Mouse (Mus musculus): ENCODE results near the gene Cdk19. TPM values are rescaled to one million over a fixed set of nuclear protein-coding genes. Genes with fewer than 3 reads are reported as not detected.

Cdk19 gene
- total and polyA plus RNA-seq, 3 experiments = 2.8 to 8.2 TPM; not detected in 1

- no peaks in the 10 kb centered on the region for H3K36me3 ChIP-seq (ENCODE audit: control insufficient read depth in 1 of 2, insufficient read depth in 2 of 2, low read length in 2 of 2)
- H3K27ac ChIP-seq (ENCODE audit: control insufficient read depth, low read depth, low read length) = no peak overlapping the region
- no peaks in the 10 kb centered on the region for H3K9me3 ChIP-seq (replicated peaks; ENCODE audit: insufficient read depth, low read length)
- no peak for DNase-seq (ENCODE audit: low read depth, low spot score)
- H3K27me3 ChIP-seq (ENCODE audit: control insufficient read depth in 1 of 2, insufficient read depth in 2 of 2, low read length in 2 of 2) = peaks cover 11 to 13% of the 10 kb centered on the region in 2 experiments
- no peak overlapping the region for H3K4me3 ChIP-seq (ENCODE audit: control insufficient read depth in 1 of 2, insufficient read depth in 1 of 2, low read depth in 2 of 2, low read length in 2 of 2)
- H3K9ac ChIP-seq (ENCODE audit: control insufficient read depth, low read depth, low read length, poor library complexity, severe bottlenecking) = no peak overlapping the region
- H3K79me2 ChIP-seq (ENCODE audit: control insufficient read depth, insufficient read depth, low read length, poor library complexity) = no peaks in the 10 kb centered on the region
- TF ChIP-seq SIN3A (IDR thresholded peaks at IDR 0.05; ENCODE audit: low read length) = no peak
- no peak for TF ChIP-seq ZMIZ1 (IDR thresholded peaks at IDR 0.05; ENCODE audit: low read depth, low read length)
- no peak for TF ChIP-seq POLR2AphosphoS2 (IDR thresholded peaks at IDR 0.05; ENCODE audit: low read length)
- TF ChIP-seq CTCF (IDR thresholded peaks at IDR 0.05 in 2 of 3, conservative IDR thresholded peaks at IDR 0.05 in 1 of 3; ENCODE audit: control insufficient read depth in 1 of 3, insufficient read depth in 1 of 3, low read depth in 2 of 3, low read length in 3 of 3, poor library complexity in 1 of 3, severe bottlenecking in 1 of 3) = no peak
- TF ChIP-seq RAD21 (IDR thresholded peaks at IDR 0.05; ENCODE audit: low read depth, low read length) = no peak
- no peak for TF ChIP-seq MEF2A (IDR thresholded peaks at IDR 0.05; ENCODE audit: extremely low read depth, insufficient replicate concordance, low read depth, low read length, poor library complexity, severe bottlenecking)
- TF ChIP-seq CHD1 (IDR thresholded peaks at IDR 0.05; ENCODE audit: low read depth, low read length) = no peak
- no peak for TF ChIP-seq GATA1 (IDR thresholded peaks at IDR 0.05; ENCODE audit: low read depth, low read length)
- no peak for TF ChIP-seq NRF1 (IDR thresholded peaks at IDR 0.05; ENCODE audit: insufficient read depth, low read depth, low read length, poor library complexity, severe bottlenecking)
- TF ChIP-seq USF1 (IDR thresholded peaks at IDR 0.05; ENCODE audit: low read depth, low read length) = no peak
- TF ChIP-seq TBP (IDR thresholded peaks at IDR 0.05; ENCODE audit: low read depth, low read length) = no peak
- no peak for TF ChIP-seq MXI1 (IDR thresholded peaks at IDR 0.05; ENCODE audit: low read depth, low read length)
- TF ChIP-seq HCFC1 (IDR thresholded peaks at IDR 0.05; ENCODE audit: low read depth, low read length) = no peak
- no peaks in the 10 kb centered on the region for H3K4me1 ChIP-seq (ENCODE audit: control insufficient read depth in 1 of 2, insufficient read depth in 2 of 2, low read length in 2 of 2)
Observed at GRCm38 (mm10) chr10:40510356-40510755, 171.0 kb downstream of the Cdk19 start.

- no peak overlapping the region for H3K4me3 ChIP-seq (ENCODE audit: control insufficient read depth in 1 of 2, insufficient read depth in 1 of 2, low read depth in 2 of 2, low read length in 2 of 2)
Observed at GRCm38 (mm10) chr10:40511221-40511677, 171.9 kb downstream of the Cdk19 start.

More at GRCm38 (mm10) chr10:40511221-40511677, 171.9 kb downstream of the Cdk19 start:
- Histone ChIP-seq H3K36me3 (ENCODE audit: control insufficient read depth in 1 of 2, insufficient read depth in 2 of 2, low read length in 2 of 2) (no peaks in the 10 kb centered on the region), H3K27ac (ENCODE audit: control insufficient read depth, low read depth, low read length) (no peak overlapping the region), H3K27me3 (ENCODE audit: control insufficient read depth in 1 of 2, insufficient read depth in 2 of 2, low read length in 2 of 2) (peaks cover 11 to 13% of the 10 kb centered on the region in 2 experiments), H3K79me2 (ENCODE audit: control insufficient read depth, insufficient read depth, low read length, poor library complexity) (no peaks in the 10 kb centered on the region), H3K4me1 (ENCODE audit: control insufficient read depth in 1 of 2, insufficient read depth in 2 of 2, low read length in 2 of 2) (no peaks in the 10 kb centered on the region), H3K9ac (ENCODE audit: control insufficient read depth, low read depth, low read length, poor library complexity, severe bottlenecking) (no peak overlapping the region), H3K9me3 (replicated peaks; ENCODE audit: insufficient read depth, low read length) (no peaks in the 10 kb centered on the region)
- no peak for TF ChIP-seq TBP (IDR thresholded peaks at IDR 0.05; ENCODE audit: low read depth, low read length)
- no peak for TF ChIP-seq SIN3A (IDR thresholded peaks at IDR 0.05; ENCODE audit: low read length)
- no peak for TF ChIP-seq ZC3H11A (IDR thresholded peaks at IDR 0.05; ENCODE audit: low read depth, low read length)
- no peak for TF ChIP-seq MYB (IDR thresholded peaks at IDR 0.05; ENCODE audit: low read depth, low read length)
- no peak for TF ChIP-seq POLR2AphosphoS5 (IDR thresholded peaks at IDR 0.05; ENCODE audit: borderline replicate concordance, low read depth, low read length)
- no peak for TF ChIP-seq GATA1 (IDR thresholded peaks at IDR 0.05; ENCODE audit: low read depth, low read length)
- TF ChIP-seq ZKSCAN1 (IDR thresholded peaks at IDR 0.05; ENCODE audit: low read depth, low read length) = no peak
- no peak for TF ChIP-seq NELFE (IDR thresholded peaks at IDR 0.05; ENCODE audit: low read depth, low read length)
- TF ChIP-seq EP300 (IDR thresholded peaks at IDR 0.05; ENCODE audit: low read depth in 1 of 2, low read length in 2 of 2) = no peak
- TF ChIP-seq CTCF (IDR thresholded peaks at IDR 0.05 in 2 of 3, conservative IDR thresholded peaks at IDR 0.05 in 1 of 3; ENCODE audit: control insufficient read depth in 1 of 3, insufficient read depth in 1 of 3, low read depth in 2 of 3, low read length in 3 of 3, poor library complexity in 1 of 3, severe bottlenecking in 1 of 3) = no peak
- no peak for TF ChIP-seq MAFK (IDR thresholded peaks at IDR 0.05; ENCODE audit: borderline replicate concordance, low read depth, low read length)
- TF ChIP-seq ELF1 (IDR thresholded peaks at IDR 0.05; ENCODE audit: low read depth, low read length) = no peak
- no peak for TF ChIP-seq CHD1 (IDR thresholded peaks at IDR 0.05; ENCODE audit: low read depth, low read length)
- no peak for TF ChIP-seq CHD2 (IDR thresholded peaks at IDR 0.05; ENCODE audit: low read length)
- TF ChIP-seq KAT2A (conservative IDR thresholded peaks at IDR 0.05; ENCODE audit: low read depth, low read length) = no peak
- TF ChIP-seq ZNF384 (IDR thresholded peaks at IDR 0.05; ENCODE audit: low read depth, low read length) = no peak
- DNase-seq (ENCODE audit: low read depth, low spot score) = no peak
